Mouse (Mus musculus): Measurements from ENCODE around the gene Mtmr4.

GRCm38 (mm10) chr11:87611547-87611946 is 19.6 kb downstream of the Mtmr4 start:
- TF ChIP-seq CTCF (IDR thresholded peaks at IDR 0.05; ENCODE audit: low read depth) (no peak), EP300 (IDR thresholded peaks at IDR 0.05; ENCODE audit: low read depth) (no peak)

All from heart, postnatal 0 days (tissue).